Mouse (Mus musculus) CH12.LX (cell line): Measurements from ENCODE around the gene Cbx1. TPM values are rescaled to one million over a fixed set of nuclear protein-coding genes. Genes with fewer than 3 reads are reported as not detected.
A peak's percentile ranks its signal among the peaks of the same experiment; 100 is the strongest.

Experiments used
- DNase-seq: peaks from one replicate; pipeline ENCODE4 v3.0.0-alpha.2; 2013; ENCODE audit errors: extremely low read depth
- H3K27ac ChIP-seq: 2 replicates; pipeline ENCODE4 v1.5.1; 2012; ENCODE audit warnings: low read depth, mild to moderate bottlenecking, control low read depth, moderate library complexity; ENCODE audit not compliant: insufficient read depth
- H3K27me3 ChIP-seq: replicated peaks from 2 replicates; pipeline ENCODE3; 2012; ENCODE audit warnings: inconsistent platforms
- H3K36me3 ChIP-seq, 2 experiments: replicated peaks in 1 of 2; 2 replicates each; pipeline versions ENCODE3 to v1.6.1; 2012; ENCODE audit warnings: inconsistent platforms in 1 of 2, low read length in 1 of 2, mild to moderate bottlenecking in 1 of 2, mixed read lengths in 1 of 2, moderate library complexity in 1 of 2; ENCODE audit not compliant: control insufficient read depth in 1 of 2, insufficient read depth in 1 of 2
- H3K4me1 ChIP-seq, 2 experiments: 2 replicates each; pipeline ENCODE4 v1.6.1; 2012; ENCODE audit warnings: inconsistent platforms in 1 of 2, moderate library complexity in 1 of 2; ENCODE audit not compliant: insufficient read depth in 2 of 2, control insufficient read depth in 1 of 2
- H3K4me2 ChIP-seq: 2 replicates; pipeline ENCODE4 v1.6.1; 2012; ENCODE audit warnings: low read depth, mild to moderate bottlenecking, control low read depth; ENCODE audit not compliant: poor library complexity, insufficient read depth, severe bottlenecking
- H3K4me3 ChIP-seq, 3 experiments: fragments of 150-350 bp in 1 of 3; sonication (generic) in 1 of 3; replicated peaks in 1 of 3; 2 replicates each; pipeline versions ENCODE3 to v1.5.1; 2011 to 2012; ENCODE audit warnings: low read depth in 2 of 3, low read length in 2 of 3, mild to moderate bottlenecking in 2 of 3, moderate library complexity in 2 of 3, control low read depth in 1 of 3, improper control_type of control experiment in 1 of 3, inconsistent platforms in 1 of 3, mixed read lengths in 1 of 3; ENCODE audit not compliant: poor library complexity in 1 of 3
- H3K79me2 ChIP-seq: replicated peaks from 2 replicates; pipeline ENCODE4 v1.6.1; 2012; ENCODE audit warnings: mild to moderate bottlenecking, moderate library complexity; ENCODE audit not compliant: control insufficient read depth, poor library complexity, insufficient read depth, severe bottlenecking; ENCODE audit errors: extremely low read depth
- H3K9ac ChIP-seq: 2 replicates; pipeline ENCODE4 v1.6.1; 2012; ENCODE audit warnings: low read depth, mild to moderate bottlenecking, control low read depth, moderate library complexity; ENCODE audit not compliant: insufficient read depth
- H3K9me3 ChIP-seq: replicated peaks from 2 replicates; pipeline ENCODE3; 2012; ENCODE audit warnings: low read length, inconsistent platforms, mixed read lengths
- BHLHE40 ChIP-seq: IDR thresholded peaks from 2 replicates; pipeline ENCODE4 v1.6.1; 2011; ENCODE audit warnings: mild to moderate bottlenecking, low read depth, low read length, improper control_type of control experiment
- CHD1 ChIP-seq: IDR thresholded peaks from 2 replicates; pipeline ENCODE4 v1.6.1; 2012; ENCODE audit warnings: low read depth, low read length, improper control_type of control experiment, inconsistent platforms
- CHD2 ChIP-seq: IDR thresholded peaks from 2 replicates; pipeline ENCODE4 v1.6.1; 2011; ENCODE audit warnings: low read length, improper control_type of control experiment
- CTCF ChIP-seq, 2 experiments: IDR thresholded peaks in 1 of 2; conservative IDR thresholded peaks in 1 of 2; 2 replicates each; pipeline ENCODE4 v1.5.1; 2011 to 2012; ENCODE audit warnings: low read depth in 2 of 2, low read length in 2 of 2, improper control_type of control experiment in 1 of 2, inconsistent platforms in 1 of 2, mild to moderate bottlenecking in 1 of 2, moderate library complexity in 1 of 2
- E2F4 ChIP-seq: IDR thresholded peaks from 2 replicates; pipeline ENCODE4 v1.6.1; 2011; ENCODE audit warnings: low read depth, low read length, improper control_type of control experiment; ENCODE audit not compliant: insufficient replicate concordance
- ELF1 ChIP-seq: IDR thresholded peaks from 2 replicates; pipeline ENCODE4 v1.6.1; 2014; ENCODE audit warnings: low read depth, mild to moderate bottlenecking, inconsistent platforms, low read length, improper control_type of control experiment
- ETS1 ChIP-seq: conservative IDR thresholded peaks from 2 replicates; pipeline ENCODE4 v1.6.1; 2012; ENCODE audit warnings: low read depth, mild to moderate bottlenecking, inconsistent platforms, low read length, improper control_type of control experiment, moderate library complexity
- GABPA ChIP-seq: IDR thresholded peaks from 2 replicates; pipeline ENCODE4 v1.6.1; 2012; ENCODE audit warnings: low read depth, low read length, improper control_type of control experiment, inconsistent platforms; ENCODE audit not compliant: insufficient replicate concordance
- HCFC1 ChIP-seq: IDR thresholded peaks from 2 replicates; pipeline ENCODE4 v1.6.1; 2012; ENCODE audit warnings: low read depth, mild to moderate bottlenecking, inconsistent platforms, low read length, improper control_type of control experiment
- IRF4 ChIP-seq: IDR thresholded peaks from 2 replicates; pipeline ENCODE4 v1.6.1; 2014; ENCODE audit warnings: low read depth, mild to moderate bottlenecking, inconsistent platforms, low read length, improper control_type of control experiment
- JUN ChIP-seq: IDR thresholded peaks from 2 replicates; pipeline ENCODE4 v1.6.1; 2011; ENCODE audit warnings: low read depth, mild to moderate bottlenecking, low read length, improper control_type of control experiment, moderate library complexity; ENCODE audit not compliant: insufficient read depth
- JUND ChIP-seq: conservative IDR thresholded peaks from 2 replicates; pipeline ENCODE4 v1.6.1; 2011; ENCODE audit warnings: low read depth, low read length, improper control_type of control experiment
- KAT2A ChIP-seq: IDR thresholded peaks from 2 replicates; pipeline ENCODE4 v1.6.1; 2012; ENCODE audit warnings: low read length, improper control_type of control experiment, inconsistent platforms; ENCODE audit not compliant: insufficient replicate concordance
- MAFK ChIP-seq: IDR thresholded peaks from 2 replicates; pipeline ENCODE4 v1.6.1; 2011; ENCODE audit warnings: low read length, improper control_type of control experiment; ENCODE audit not compliant: insufficient replicate concordance
- MAX ChIP-seq: IDR thresholded peaks from 2 replicates; pipeline ENCODE4 v1.6.1; 2011; ENCODE audit warnings: low read length, improper control_type of control experiment
- MAZ ChIP-seq: IDR thresholded peaks from 2 replicates; pipeline ENCODE4 v1.6.1; 2012; ENCODE audit warnings: low read depth, mild to moderate bottlenecking, inconsistent platforms, low read length, improper control_type of control experiment, moderate library complexity
- MEF2A ChIP-seq: IDR thresholded peaks from 2 replicates; pipeline ENCODE4 v1.6.1; 2014; ENCODE audit warnings: low read depth, mild to moderate bottlenecking, inconsistent platforms, low read length, improper control_type of control experiment, borderline replicate concordance
- MXI1 ChIP-seq: IDR thresholded peaks from 2 replicates; pipeline ENCODE4 v1.6.1; 2011; ENCODE audit warnings: mild to moderate bottlenecking, low read depth, low read length, improper control_type of control experiment
- MYC ChIP-seq: IDR thresholded peaks from 2 replicates; pipeline ENCODE4 v1.6.1; 2011; ENCODE audit warnings: low read depth, mild to moderate bottlenecking, improper control_type of control experiment, low read length
- NELFE ChIP-seq: IDR thresholded peaks from 2 replicates; pipeline ENCODE4 v1.6.1; 2011; ENCODE audit warnings: low read depth, low read length, improper control_type of control experiment
- NRF1 ChIP-seq: IDR thresholded peaks from 2 replicates; pipeline ENCODE4 v1.6.1; 2014; ENCODE audit warnings: low read depth, mild to moderate bottlenecking, inconsistent platforms, low read length, improper control_type of control experiment, moderate library complexity
- PAX5 ChIP-seq: IDR thresholded peaks from 2 replicates; pipeline ENCODE4 v1.6.1; 2012; ENCODE audit warnings: low read length, inconsistent platforms, mixed read lengths
- POLR2A ChIP-seq: IDR thresholded peaks from 2 replicates; pipeline ENCODE4 v1.6.1; 2011; ENCODE audit warnings: low read depth, mild to moderate bottlenecking, improper control_type of control experiment, low read length
- POLR2AphosphoS2 ChIP-seq: IDR thresholded peaks from 2 replicates; pipeline ENCODE4 v1.6.1; 2011; ENCODE audit warnings: low read depth, low read length, improper control_type of control experiment
- RAD21 ChIP-seq: IDR thresholded peaks from 2 replicates; pipeline ENCODE4 v1.6.1; 2011; ENCODE audit warnings: low read depth, mild to moderate bottlenecking, low read length, improper control_type of control experiment, moderate library complexity
- RCOR1 ChIP-seq: conservative IDR thresholded peaks from 2 replicates; pipeline ENCODE4 v1.6.1; 2012; ENCODE audit warnings: low read depth, mild to moderate bottlenecking, inconsistent platforms, low read length, improper control_type of control experiment
- SIN3A ChIP-seq: IDR thresholded peaks from 2 replicates; pipeline ENCODE4 v1.6.1; 2012; ENCODE audit warnings: low read length, improper control_type of control experiment, inconsistent platforms
- SMC3 ChIP-seq: IDR thresholded peaks from 2 replicates; pipeline ENCODE4 v1.6.1; 2011; ENCODE audit warnings: low read depth, low read length, improper control_type of control experiment
- TBP ChIP-seq: conservative IDR thresholded peaks from 2 replicates; pipeline ENCODE4 v1.6.1; 2011; ENCODE audit warnings: low read depth, low read length, improper control_type of control experiment
- TCF12 ChIP-seq: IDR thresholded peaks from 2 replicates; pipeline ENCODE4 v1.6.1; 2014; ENCODE audit warnings: low read depth, mild to moderate bottlenecking, inconsistent platforms, low read length, improper control_type of control experiment
- UBTF ChIP-seq: IDR thresholded peaks from 2 replicates; pipeline ENCODE4 v1.6.1; 2012; ENCODE audit warnings: low read depth, mild to moderate bottlenecking, inconsistent platforms, low read length, improper control_type of control experiment, moderate library complexity
- USF1 ChIP-seq: IDR thresholded peaks from 2 replicates; pipeline ENCODE4 v1.6.1; 2014; ENCODE audit warnings: low read depth, mild to moderate bottlenecking, inconsistent platforms, low read length, improper control_type of control experiment
- USF2 ChIP-seq: conservative IDR thresholded peaks from 2 replicates; pipeline ENCODE4 v1.6.1; 2011; ENCODE audit warnings: low read depth, low read length, improper control_type of control experiment
- ZC3H11A ChIP-seq: IDR thresholded peaks from 2 replicates; pipeline ENCODE4 v1.6.1; 2012; ENCODE audit warnings: low read depth, mild to moderate bottlenecking, inconsistent platforms, low read length, improper control_type of control experiment
- ZKSCAN1 ChIP-seq: IDR thresholded peaks from 2 replicates; pipeline ENCODE4 v1.6.1; 2012; ENCODE audit warnings: low read depth, inconsistent platforms, low read length, improper control_type of control experiment, borderline replicate concordance
- ZMIZ1 ChIP-seq: IDR thresholded peaks from 2 replicates; pipeline ENCODE4 v1.6.1; 2012; ENCODE audit warnings: low read depth, mild to moderate bottlenecking, inconsistent platforms, low read length, improper control_type of control experiment
- ZNF384 ChIP-seq: IDR thresholded peaks from 2 replicates; pipeline ENCODE4 v1.6.1; 2012; ENCODE audit warnings: low read depth, low read length, improper control_type of control experiment, inconsistent platforms
- dilution Hi-C: fragments of 300-500 bp; cut with MboI; formaldehyde crosslinking; loops from 2 replicates; pipeline ENCODE4 v1.14.3; 2020; ENCODE audit warnings: low sequenced_read_pairs; ENCODE audit not compliant: extremely low pct_unique_long_range_greater_than_20kb, extremely low pct_ligation_motif_present
- in situ Hi-C: fragments of 300-500 bp; cut with MboI; formaldehyde crosslinking; loops from 3 replicates; pipeline ENCODE4 v1.14.3; 2019; ENCODE audit warnings: low sequenced_read_pairs, low pct_ligation_motif_present, low pct_unique_long_range_greater_than_20kb, mixed read lengths
- polyA plus RNA-seq: library from polyadenylated mRNA; unstranded; fragments of >175 nt; gene quantifications from 2 replicates; pipeline ENCODE4 v1.2.1, GENCODE M21; 2012; ENCODE audit warnings: low read depth; ENCODE audit not compliant: insufficient read length
- total RNA-seq, 2 experiments: library from RNA; depleted of rRNA; stranded (reverse); fragments of 300-350 nt in 1 of 2; fragments of >200 nt in 1 of 2; gene quantifications; 2 replicates each; pipeline ENCODE4 v1.2.3; 2012 to 2014

Gene Cbx1
- total and polyA plus RNA-seq, 3 experiments, result 115 to 223 (median 144) TPM

DNA sequence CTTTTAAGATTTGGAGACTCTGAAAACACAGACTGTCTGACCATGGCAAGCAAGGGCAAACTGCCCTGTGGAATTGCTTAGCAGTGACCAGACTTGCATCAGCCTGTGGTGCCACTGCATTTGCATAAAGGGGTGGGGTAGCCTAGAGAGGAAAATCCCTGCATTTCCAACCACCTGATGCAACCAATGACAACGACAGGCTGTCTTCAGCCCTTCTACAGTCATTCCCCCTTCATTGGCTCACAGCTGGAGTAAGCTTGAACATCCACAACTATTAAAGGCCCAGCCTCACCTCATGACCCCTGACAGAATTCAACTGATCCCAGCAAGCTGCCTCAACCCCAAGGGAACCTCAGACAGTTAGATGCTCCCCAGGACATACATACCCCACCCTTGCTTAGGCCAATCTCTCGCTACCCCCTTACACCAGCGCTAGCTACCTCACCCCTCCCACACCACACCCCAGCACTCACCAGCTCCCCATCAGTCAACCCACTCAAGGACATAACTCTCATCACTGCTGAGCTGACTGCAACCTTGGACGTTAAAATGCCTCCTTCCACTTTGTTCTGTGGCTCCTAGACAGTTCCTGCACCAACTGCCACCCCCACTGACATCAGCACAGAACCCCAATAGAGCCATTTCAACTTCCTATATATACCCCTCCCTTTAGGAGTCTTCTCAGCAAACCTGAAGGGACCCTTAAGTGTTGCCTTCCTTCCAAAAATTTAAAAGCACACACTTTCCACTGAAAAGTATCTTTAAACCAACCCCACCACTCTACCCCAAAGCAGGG, 33.9 kb downstream of the Cbx1 start:
- Histone ChIP-seq H3K9ac (peak overlapping the region; percentile 100), H3K79me2 (peaks cover 86% of the 10 kb centered on the region), H3K27me3 (no peaks in the 10 kb centered on the region), H3K9me3 (no peaks in the 10 kb centered on the region), H3K4me3 (peak overlapping the region; percentile 67 to 79 (median 74)), H3K4me2 (peak overlapping the region; percentile 80), H3K36me3 (peaks cover 59 to 73% of the 10 kb centered on the region in 2 experiments), H3K4me1 (peaks cover 38 to 76% of the 10 kb centered on the region in 2 experiments), H3K27ac (peak overlapping the region; percentile 99)
- in situ Hi-C loops (no loop called here), dilution Hi-C loops (no loop called here)
- peak; percentile 99 for DNase-seq
- TF ChIP-seq TBP (peak; percentile 98), RAD21 (no peak; the same call in 1 of the 2 replicates), JUN (no peak; the same call in 1 of the 2 replicates), BHLHE40 (no peak), USF2 (0 out of 2 replicates have a peak, but pooled peaks have one; percentile 32), TCF12 (peak; percentile 89), ZKSCAN1 (no peak), SIN3A (peak; percentile 99), SMC3 (no peak), MAZ (peak; percentile 59; the same call in 1 of the 2 replicates), ZMIZ1 (peak; percentile 95), E2F4 (no peak), PAX5 (no peak), MYC (peak; percentile 89), KAT2A (peak; percentile 40; the same call in 1 of the 2 replicates), NRF1 (0 out of 2 replicates have a peak, but pooled peaks have one; percentile 25), ELF1 (0 out of 2 replicates have a peak, but pooled peaks have one; percentile 15), ZNF384 (no peak), ETS1 (peak; percentile 89), USF1 (peak; percentile 53), MXI1 (no peak; the same call in 1 of the 2 replicates), CHD2 (peak; percentile 32; the same call in 1 of the 2 replicates), HCFC1 (peak; percentile 35), POLR2AphosphoS2 (peak; percentile 93; the same call in 1 of the 2 replicates), CTCF (conservative IDR thresholded peaks at IDR 0.05 in 1 of 2, IDR thresholded peaks at IDR 0.05 in 1 of 2; ENCODE audit: low read depth in 2 of 2, low read length in 2 of 2) (no peak), MAFK (no peak), ZC3H11A (no peak), IRF4 (peak; percentile 63; the same call in 1 of the 2 replicates), RCOR1 (peak; percentile 64; the same call in 1 of the 2 replicates), UBTF (no peak; the same call in 1 of the 2 replicates), POLR2A (peak; percentile 95), GABPA (no peak), CHD1 (peak; percentile 96; the same call in 1 of the 2 replicates), JUND (peak; percentile 67), MEF2A (0 out of 2 replicates have a peak, but pooled peaks have one; percentile 3), NELFE (peak; percentile 97), MAX (peak; percentile 36; the same call in 1 of the 2 replicates)
